Mouse (Mus musculus): ENCODE data around the gene Trf. TPM values are rescaled to one million over a fixed set of nuclear protein-coding genes. Genes with fewer than 3 reads are reported as not detected.
"Not testable (repeated sequence)": the region's sequence is repeated elsewhere in the genome, so short reads cannot be mapped to it uniquely, and the experiment has no call there.

Gene Trf
- total RNA-seq, 2 experiments from 2014 or later: 7.9 to 10.8 TPM

DNA sequence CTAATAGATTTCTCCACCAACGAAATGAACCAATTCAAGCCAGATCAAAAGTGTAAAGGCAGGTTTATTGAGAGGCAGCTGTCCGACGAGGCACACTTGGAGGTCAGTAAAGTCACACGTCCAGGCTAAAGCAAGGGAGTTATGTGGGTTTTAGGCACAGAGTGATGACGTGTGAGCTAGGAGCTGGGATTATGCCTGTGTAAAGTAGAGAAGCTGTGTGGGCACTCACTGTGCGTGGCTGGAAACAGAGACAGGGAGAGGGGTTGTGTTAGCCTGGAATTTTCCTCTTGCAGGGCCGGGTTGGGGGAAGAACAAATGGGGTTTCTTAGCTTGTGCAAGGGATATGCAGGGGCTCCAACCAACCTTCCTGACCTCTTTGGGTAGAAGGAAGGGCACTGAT, 61.5 kb downstream of the Trf start:
- no peak for DNase-seq
- intact Hi-C loops (cut with DNase I): no loop called here

DNA sequence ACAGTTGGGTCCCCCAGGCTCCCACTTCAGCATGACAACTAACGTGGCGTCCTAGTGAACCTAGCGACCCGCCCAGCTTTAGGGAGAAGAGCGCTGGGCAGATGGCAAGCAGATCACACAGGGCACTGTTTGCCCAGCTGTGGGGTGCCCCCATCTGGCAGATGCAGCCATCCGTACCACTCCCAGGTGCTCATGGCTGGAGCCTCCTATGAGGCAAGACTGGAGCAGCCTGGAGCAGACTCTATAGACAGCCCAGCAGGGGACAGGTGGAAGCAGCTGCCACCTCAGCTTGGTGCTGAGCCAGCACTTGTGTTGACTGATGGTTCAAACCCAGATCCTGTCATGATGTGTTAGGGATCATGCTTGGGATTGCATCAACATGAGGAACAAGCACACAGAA, 62.2 kb downstream of the Trf start:
- DNase-seq: no peak
- intact Hi-C loops (cut with DNase I): no loop called here

DNA sequence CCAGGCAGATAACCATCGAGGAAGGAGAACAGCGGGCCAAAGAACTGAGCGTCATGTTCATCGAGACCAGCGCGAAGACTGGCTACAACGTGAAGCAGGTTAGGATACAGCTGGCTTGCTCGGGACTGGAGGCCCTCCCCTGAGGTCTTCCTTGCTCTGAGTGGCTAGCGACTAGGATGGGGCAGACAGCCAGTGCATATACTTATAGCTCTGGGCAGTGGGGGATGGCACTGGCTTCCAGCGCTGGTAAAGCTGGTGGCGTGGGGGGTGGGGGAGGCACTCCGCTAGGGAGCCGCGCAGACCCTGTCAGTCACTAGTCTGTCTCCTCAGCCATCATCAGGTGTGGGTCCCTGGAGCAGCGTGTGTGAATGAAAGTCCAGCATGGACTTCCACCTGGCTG, 66.4 kb downstream of the Trf start:
- no peak for DNase-seq
- intact Hi-C loops (cut with DNase I): no loop called here

DNA sequence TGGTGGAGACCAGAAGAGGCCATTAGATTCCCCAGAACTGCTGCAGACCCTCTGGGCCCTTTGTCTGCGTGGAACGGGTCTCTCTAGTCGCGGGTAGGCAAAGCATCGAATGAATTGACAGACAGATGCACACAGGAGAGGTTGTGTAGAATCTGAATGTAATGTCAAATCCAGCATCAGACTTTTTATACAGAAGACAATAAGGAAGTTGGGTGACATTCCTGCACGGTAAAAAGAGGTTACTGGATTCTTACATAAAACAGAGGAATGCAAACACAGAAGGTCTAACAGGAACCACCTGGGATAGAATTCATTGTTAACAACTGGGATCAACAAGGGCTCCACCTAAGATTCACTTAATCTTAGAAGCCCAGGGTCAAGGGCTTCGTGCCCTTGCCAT, 75.1 kb downstream of the Trf start:
- intact Hi-C loops (cut with DNase I); DNase-seq: not testable (repeated sequence)

DNA sequence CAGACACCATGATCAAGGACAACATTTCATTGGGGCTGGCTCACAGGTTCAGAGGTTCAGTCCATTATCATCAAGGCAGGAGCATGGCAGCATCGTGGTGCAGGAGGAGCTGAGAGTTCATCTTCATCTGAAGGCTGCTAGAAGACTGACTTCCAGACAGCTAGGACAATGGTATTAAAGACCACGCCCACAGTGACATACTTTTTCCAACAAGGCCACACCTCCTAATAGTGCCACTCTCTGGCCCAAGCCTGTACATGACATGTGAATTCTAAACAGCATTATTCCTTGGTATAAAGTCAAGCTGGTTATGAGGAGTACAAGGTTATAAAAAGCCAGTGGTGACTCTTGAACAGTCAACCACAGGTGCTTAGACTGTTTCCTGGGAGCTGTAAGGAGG, 75.7 kb downstream of the Trf start:
- no peak for DNase-seq
- intact Hi-C loops (cut with DNase I): no loop called here

Other genes with a start within 250 kb of the Trf start
- gene Slco2a1, start 241.7 kb downstream of the Trf start, total RNA-seq (2021): under 1 TPM; 0.54 to 0.64 TPM
- gene Rab6b, start 118.7 kb downstream of the Trf start, total RNA-seq (2021): under 1 TPM; 0.66 to 0.81 TPM
- gene Srprb, start 28.3 kb downstream of the Trf start, total RNA-seq (2021): 10 to 100 TPM; 16.3 to 18.0 TPM
- under 1 TPM; 0.42 to 0.74 TPM for gene Gm20425, start 137 bp downstream of the Trf start, total RNA-seq (2021)
- gene 1300017J02Rik, start 74.6 kb upstream of the Trf start, total RNA-seq (2021): not detected
- gene Topbp1, start 74.8 kb upstream of the Trf start, total RNA-seq (2021): 1 to 10 TPM; 6.1 to 7.7 TPM
- gene Cdv3, start 135.4 kb upstream of the Trf start, total RNA-seq (2021): 100 to 1,000 TPM; 162 to 200 TPM
- under 1 TPM; 0.35 to 0.71 TPM for gene Bfsp2, start 250.0 kb upstream of the Trf start, total RNA-seq (2021)

Measured in gastrocnemius, postnatal 36 days (tissue).